Mouse (Mus musculus) brain, embryonic 14.5 days (tissue): ENCODE data around the gene Gm28230. TPM values are rescaled to one million over a fixed set of nuclear protein-coding genes. Genes with fewer than 3 reads are reported as not detected.

Experiments used
- DNase-seq: peaks from one replicate; pipeline ENCODE4 v3.0.0-alpha.2; 2011; ENCODE audit warnings: low read depth
- CTCF ChIP-seq: fragments of 200-500 bp; IDR thresholded peaks from 2 replicates; pipeline ENCODE4 v1.5.1; 2012; ENCODE audit warnings: inconsistent platforms, mild to moderate bottlenecking, moderate library complexity, borderline replicate concordance; ENCODE audit not compliant: insufficient read depth, insufficient read length; ENCODE audit errors: extremely low read depth
- POLR2A ChIP-seq: fragments of 200-500 bp; IDR thresholded peaks from 2 replicates; pipeline ENCODE4 v1.6.1; 2012; ENCODE audit warnings: mild to moderate bottlenecking, inconsistent platforms, borderline replicate concordance; ENCODE audit not compliant: poor library complexity, insufficient read depth, insufficient read length, severe bottlenecking; ENCODE audit errors: extremely low read depth
- polyA plus RNA-seq: library from polyadenylated mRNA; depleted of rRNA; stranded (reverse); fragments of >200 nt; gene quantifications from 2 replicates; pipeline ENCODE4 v1.2.3, GENCODE M21; 2012

Gene Gm28230
- polyA plus RNA-seq, 1 experiment: 1.7 TPM

- DNase-seq: peak; percentile 6
- TF ChIP-seq POLR2A: no peak
- TF ChIP-seq CTCF: no peak
These were observed 19.2 kb downstream of the Gm28230 start for GRCm38 (mm10) chr2:74745540-74746297.

- DNase-seq: peak; percentile 1
- TF ChIP-seq CTCF (no peak), POLR2A (no peak)
These were observed 19.9 kb downstream of the Gm28230 start for GRCm38 (mm10) chr2:74746298-74746921.

- TF ChIP-seq POLR2A: no peak
- no peak for TF ChIP-seq CTCF
- no peak for DNase-seq
These were observed 20.5 kb downstream of the Gm28230 start for GRCm38 (mm10) chr2:74747006-74747405.

GRCm38 (mm10) chr2:74747661-74748141, 21.2 kb downstream of the Gm28230 start:
- TF ChIP-seq POLR2A (no peak), CTCF (no peak)
- peak; percentile 50 for DNase-seq

GRCm38 (mm10) chr2:74748436-74748995, 22.0 kb downstream of the Gm28230 start:
- TF ChIP-seq CTCF: no peak
- no peak for TF ChIP-seq POLR2A
- peak; percentile 43 for DNase-seq

- TF ChIP-seq POLR2A: no peak
- TF ChIP-seq CTCF: no peak
- DNase-seq: peak; percentile 66
These were observed 23.0 kb downstream of the Gm28230 start for GRCm38 (mm10) chr2:74749337-74750121.

- no peak for DNase-seq
- TF ChIP-seq POLR2A (no peak), CTCF (no peak)
These were observed 24.3 kb downstream of the Gm28230 start for GRCm38 (mm10) chr2:74750731-74751250.

- DNase-seq: no peak
- TF ChIP-seq POLR2A (no peak), CTCF (no peak)
These were observed 25.3 kb downstream of the Gm28230 start for GRCm38 (mm10) chr2:74751861-74752260.

GRCm38 (mm10) chr2:74752431-74753174, 26.1 kb downstream of the Gm28230 start:
- no peak for DNase-seq
- TF ChIP-seq CTCF (no peak), POLR2A (no peak)

- DNase-seq: no peak
- TF ChIP-seq POLR2A (no peak), CTCF (no peak)
These were observed 26.6 kb downstream of the Gm28230 start for GRCm38 (mm10) chr2:74753175-74753523.

GRCm38 (mm10) chr2:74753711-74754110, 27.2 kb downstream of the Gm28230 start:
- no peak for DNase-seq
- TF ChIP-seq POLR2A (no peak), CTCF (no peak)

- TF ChIP-seq CTCF (no peak), POLR2A (no peak)
- DNase-seq: no peak
These were observed 33.6 kb downstream of the Gm28230 start for GRCm38 (mm10) chr2:74760146-74760545.
